Mouse (Mus musculus): ENCODE measurements at regions not wholly inside any gene's neighbourhood (a gene's known extent, or its start where the extent isn't known, plus 50 kb on each side); places are given as distances from the start of the nearest gene placed in this dataset.

DNA sequence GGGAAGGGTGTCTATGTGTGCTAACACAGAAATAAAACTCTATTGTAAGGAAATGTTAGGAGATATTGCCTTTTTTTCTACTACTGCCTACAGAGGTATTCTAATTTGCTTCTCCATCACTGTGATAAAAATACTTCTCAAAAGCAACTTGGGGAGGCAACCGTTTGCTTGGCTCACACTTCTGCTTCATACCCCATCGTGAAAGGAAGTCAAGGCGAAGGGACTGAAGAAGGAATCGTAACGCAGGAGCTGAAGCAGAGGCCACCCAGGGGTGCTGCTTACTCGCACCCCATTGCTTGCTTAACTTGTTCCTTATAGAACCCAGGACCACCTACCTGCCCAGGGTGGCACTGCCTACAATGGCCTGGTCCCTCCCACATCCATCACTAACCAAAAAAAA lies 550.0 kb downstream of the Pdcd6ip start:
- no peak overlapping the region for H3K4me2 ChIP-seq (replicated peaks)
- no peaks in the 10 kb centered on the region for H3K27me3 ChIP-seq
- peaks cover 4% of the 10 kb centered on the region; the same call in 1 of the 2 replicates for H3K4me1 ChIP-seq (replicated peaks)
- no peaks in the 10 kb centered on the region for H3K9me3 ChIP-seq
- no peak overlapping the region for H3K27ac ChIP-seq
- ATAC-seq, result no peak
- H3K9ac ChIP-seq (replicated peaks), result no peak overlapping the region
- WGBS, result 86% methylated on average over 6 of the region's 6 CpGs
- H3K4me3 ChIP-seq (replicated peaks), result no peak overlapping the region
- H3K36me3 ChIP-seq, result no peaks in the 10 kb centered on the region

GRCm38 (mm10) chr9:113157474-113158076 lies 550.5 kb downstream of the Pdcd6ip start:
- 82% methylated on average over 17 of the region's 17 CpGs for WGBS
- ATAC-seq, result no peak
- H3K36me3 ChIP-seq, result no peaks in the 10 kb centered on the region
- H3K27ac ChIP-seq, result no peak overlapping the region; the same call in 1 of the 2 replicates
- no peak overlapping the region for H3K4me3 ChIP-seq (replicated peaks)
- no peaks in the 10 kb centered on the region for H3K27me3 ChIP-seq
- H3K9ac ChIP-seq (replicated peaks), result no peak overlapping the region
- H3K4me1 ChIP-seq (replicated peaks), result no peaks in the 10 kb centered on the region
- no peaks in the 10 kb centered on the region for H3K9me3 ChIP-seq
- no peak overlapping the region for H3K4me2 ChIP-seq (replicated peaks)

GRCm38 (mm10) chr9:113156707-113157106 lies 551.4 kb downstream of the Pdcd6ip start:
- no peaks in the 10 kb centered on the region for H3K9me3 ChIP-seq
- H3K27ac ChIP-seq, result no peak overlapping the region
- H3K4me1 ChIP-seq (replicated peaks), result no peaks in the 10 kb centered on the region
- no peak overlapping the region for H3K9ac ChIP-seq (replicated peaks)
- H3K27me3 ChIP-seq, result no peaks in the 10 kb centered on the region
- H3K4me3 ChIP-seq (replicated peaks), result no peak overlapping the region
- WGBS, result 52% methylated on average over 3 of the region's 3 CpGs
- ATAC-seq, result no peak
- H3K36me3 ChIP-seq, result no peaks in the 10 kb centered on the region
- H3K4me2 ChIP-seq (replicated peaks), result no peak overlapping the region

DNA sequence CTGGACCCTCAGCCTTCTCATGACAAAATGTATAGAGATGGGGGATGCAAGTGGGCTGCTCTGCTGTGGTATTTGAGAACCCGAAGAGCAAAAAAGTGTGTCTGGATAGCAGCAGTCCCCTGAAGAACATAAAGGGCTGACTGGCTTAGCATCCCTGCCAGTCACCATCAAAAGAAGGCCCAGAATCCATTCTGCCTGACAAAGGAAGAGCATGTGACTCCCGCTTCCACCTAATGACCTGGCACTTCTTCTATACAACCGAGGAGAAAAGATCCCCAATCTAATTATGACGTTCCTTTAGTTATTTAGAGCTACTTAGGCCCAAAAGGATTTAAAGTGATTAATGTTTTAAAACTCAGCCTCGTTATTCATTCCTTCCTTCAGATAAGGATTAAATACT lies 559.0 kb downstream of the Pdcd6ip start:
- Histone ChIP-seq H3K4me2 (replicated peaks) (no peak overlapping the region), H3K4me1 (replicated peaks) (no peaks in the 10 kb centered on the region), H3K9me3 (no peaks in the 10 kb centered on the region), H3K4me3 (replicated peaks) (no peak overlapping the region), H3K27me3 (no peaks in the 10 kb centered on the region), H3K9ac (replicated peaks) (no peak overlapping the region), H3K36me3 (no peaks in the 10 kb centered on the region), H3K27ac (no peak overlapping the region)
- ATAC-seq, result no peak
- WGBS, result 9% methylated on average over 5 of the region's 5 CpGs

- Histone ChIP-seq H3K4me3 (replicated peaks) (no peak overlapping the region), H3K36me3 (no peaks in the 10 kb centered on the region), H3K9me3 (no peaks in the 10 kb centered on the region), H3K9ac (replicated peaks) (no peak overlapping the region), H3K4me1 (replicated peaks) (no peaks in the 10 kb centered on the region), H3K4me2 (replicated peaks) (no peak overlapping the region), H3K27ac (no peak overlapping the region), H3K27me3 (no peaks in the 10 kb centered on the region)
- 79% methylated on average over 2 of the region's 2 CpGs for WGBS
- ATAC-seq, result no peak
These were observed 561.5 kb downstream of the Pdcd6ip start for GRCm38 (mm10) chr9:113146571-113146970.

GRCm38 (mm10) chr9:113145036-113145435 lies 563.0 kb downstream of the Pdcd6ip start:
- Histone ChIP-seq H3K36me3 (no peaks in the 10 kb centered on the region), H3K4me1 (replicated peaks) (no peaks in the 10 kb centered on the region), H3K27me3 (no peaks in the 10 kb centered on the region), H3K4me2 (replicated peaks) (no peak overlapping the region), H3K27ac (no peak overlapping the region), H3K9me3 (no peaks in the 10 kb centered on the region), H3K9ac (replicated peaks) (no peak overlapping the region), H3K4me3 (replicated peaks) (no peak overlapping the region)
- 83% methylated on average over 2 of the region's 2 CpGs for WGBS
- ATAC-seq, result no peak

GRCm38 (mm10) chr9:113134611-113135010 lies 573.4 kb downstream of the Pdcd6ip start:
- Histone ChIP-seq H3K27ac (no peak overlapping the region), H3K4me3 (replicated peaks) (no peak overlapping the region), H3K4me2 (replicated peaks) (no peak overlapping the region), H3K9ac (replicated peaks) (no peak overlapping the region), H3K36me3 (no peaks in the 10 kb centered on the region), H3K4me1 (replicated peaks) (no peaks in the 10 kb centered on the region), H3K9me3 (no peaks in the 10 kb centered on the region), H3K27me3 (no peaks in the 10 kb centered on the region)
- 93% methylated on average over 3 of the region's 3 CpGs for WGBS
- no peak for ATAC-seq

DNA sequence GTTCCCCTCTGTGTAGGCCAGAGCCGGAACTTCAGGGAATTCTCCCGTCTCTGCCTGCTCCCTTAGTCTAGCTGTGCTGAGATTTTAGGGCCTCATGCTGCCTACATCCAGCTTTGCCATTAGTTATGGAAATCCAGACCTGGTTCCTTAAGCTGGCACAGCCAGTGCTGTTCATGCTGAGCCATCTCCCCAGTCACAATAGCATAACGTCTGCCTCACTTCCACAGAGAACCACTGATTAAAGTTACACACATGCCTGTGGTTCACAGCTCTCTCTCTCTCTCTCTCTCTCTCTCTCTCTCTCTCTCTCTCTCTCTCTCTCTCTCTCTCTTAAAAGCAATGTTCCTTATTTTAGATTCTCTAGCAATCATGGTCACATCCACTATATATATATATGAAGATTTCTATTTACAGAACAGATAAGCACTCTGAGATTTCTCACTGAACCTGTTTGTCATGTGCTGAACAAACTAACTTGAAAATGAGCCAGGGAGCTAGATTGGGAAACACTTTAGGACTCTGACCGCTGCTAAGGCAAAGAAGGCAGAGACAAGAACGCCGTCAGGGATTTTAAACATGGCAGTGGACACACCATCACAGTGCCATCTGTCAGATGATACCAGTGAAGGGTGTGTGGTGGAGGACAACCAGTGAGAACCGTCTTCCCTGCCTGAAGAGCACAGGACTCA lies 584.9 kb downstream of the Pdcd6ip start:
- whole genome bisulfite sequencing, result 79% methylated on average over 7 of the region's 7 CpGs
- Histone ChIP-seq H3K27ac (no peak overlapping the region), H3K4me2 (replicated peaks) (no peak overlapping the region), H3K4me1 (replicated peaks) (no peaks in the 10 kb centered on the region), H3K9me3 (no peaks in the 10 kb centered on the region), H3K27me3 (no peaks in the 10 kb centered on the region), H3K9ac (replicated peaks) (no peak overlapping the region), H3K4me3 (replicated peaks) (no peak overlapping the region), H3K36me3 (no peaks in the 10 kb centered on the region)
- no peak for ATAC-seq

DNA sequence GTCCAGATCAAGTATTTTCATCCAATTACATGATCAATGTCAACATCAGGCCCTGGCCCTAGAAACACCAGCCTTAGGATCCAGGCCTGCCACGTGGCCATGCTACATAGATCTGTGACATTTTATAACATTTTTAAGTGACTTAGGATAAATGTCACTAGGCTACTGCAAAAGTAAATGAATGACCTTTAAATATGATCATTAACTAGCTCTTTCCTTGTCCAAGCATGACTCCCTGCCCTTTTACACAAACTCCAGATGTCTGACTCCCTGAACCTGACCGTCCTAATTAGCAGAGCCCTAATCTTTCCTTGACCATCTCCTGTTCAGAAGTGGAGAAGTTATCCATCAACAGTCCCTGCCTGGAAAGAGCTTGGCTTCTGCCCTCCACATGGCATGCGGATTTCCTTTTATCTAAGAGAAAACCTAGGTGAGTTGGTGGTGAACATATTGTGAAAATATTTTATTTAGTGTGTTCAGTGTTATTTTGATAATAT lies 585.8 kb downstream of the Pdcd6ip start:
- Histone ChIP-seq H3K27ac (no peak overlapping the region), H3K4me1 (replicated peaks) (no peaks in the 10 kb centered on the region), H3K9ac (replicated peaks) (no peak overlapping the region), H3K36me3 (no peaks in the 10 kb centered on the region), H3K9me3 (no peaks in the 10 kb centered on the region), H3K4me3 (replicated peaks) (no peak overlapping the region), H3K27me3 (no peaks in the 10 kb centered on the region), H3K4me2 (replicated peaks) (no peak overlapping the region)
- ATAC-seq, result no peak
- WGBS, result 92% methylated on average over 3 of the region's 3 CpGs

GRCm38 (mm10) chr9:113120385-113120784 lies 587.7 kb downstream of the Pdcd6ip start:
- H3K27me3 ChIP-seq, result no peaks in the 10 kb centered on the region
- no peaks in the 10 kb centered on the region for H3K9me3 ChIP-seq
- H3K4me2 ChIP-seq (replicated peaks), result no peak overlapping the region
- H3K9ac ChIP-seq (replicated peaks), result no peak overlapping the region
- H3K4me1 ChIP-seq (replicated peaks), result no peaks in the 10 kb centered on the region
- H3K36me3 ChIP-seq, result no peaks in the 10 kb centered on the region
- no peak overlapping the region for H3K27ac ChIP-seq
- no peak for ATAC-seq
- no peak overlapping the region for H3K4me3 ChIP-seq (replicated peaks)

GRCm38 (mm10) chr9:113119721-113120120 lies 588.3 kb downstream of the Pdcd6ip start:
- H3K4me1 ChIP-seq (replicated peaks), result no peaks in the 10 kb centered on the region
- no peak for ATAC-seq
- WGBS, result 88% methylated on average over 1 of the region's 1 CpGs
- H3K27ac ChIP-seq, result no peak overlapping the region
- no peak overlapping the region for H3K4me3 ChIP-seq (replicated peaks)
- H3K9me3 ChIP-seq, result no peaks in the 10 kb centered on the region
- no peaks in the 10 kb centered on the region for H3K27me3 ChIP-seq
- H3K36me3 ChIP-seq, result no peaks in the 10 kb centered on the region
- H3K9ac ChIP-seq (replicated peaks), result no peak overlapping the region
- no peak overlapping the region for H3K4me2 ChIP-seq (replicated peaks)

DNA sequence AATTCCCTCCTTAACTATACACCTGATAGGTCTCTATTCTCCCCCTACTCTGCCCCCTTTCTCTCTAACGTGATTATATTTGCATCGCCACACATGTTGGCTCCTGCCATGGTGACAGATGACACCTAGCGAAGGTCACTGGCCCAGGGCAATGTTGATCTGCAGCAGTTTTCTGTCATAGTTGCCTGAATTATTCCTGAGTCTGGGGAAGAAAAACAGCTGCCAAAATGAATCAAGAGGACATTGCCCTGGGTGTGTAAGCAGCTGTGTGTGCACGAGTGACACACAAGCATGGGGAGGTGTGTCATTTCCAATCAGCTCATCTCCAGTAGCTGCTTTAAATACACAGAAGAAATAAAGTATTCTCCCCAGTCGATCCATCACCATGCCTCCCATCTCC lies 592.5 kb downstream of the Pdcd6ip start:
- H3K27me3 ChIP-seq, result no peaks in the 10 kb centered on the region
- H3K4me2 ChIP-seq (replicated peaks), result no peak overlapping the region
- WGBS, result 74% methylated on average over 5 of the region's 5 CpGs
- ATAC-seq, result no peak
- no peaks in the 10 kb centered on the region for H3K9me3 ChIP-seq
- no peak overlapping the region for H3K27ac ChIP-seq
- no peak overlapping the region for H3K4me3 ChIP-seq (replicated peaks)
- no peaks in the 10 kb centered on the region for H3K36me3 ChIP-seq
- 0 out of 2 replicates have a peak, but pooled peaks cover 4% of the 10 kb centered on the region for H3K4me1 ChIP-seq (replicated peaks)
- no peak overlapping the region for H3K9ac ChIP-seq (replicated peaks)

DNA sequence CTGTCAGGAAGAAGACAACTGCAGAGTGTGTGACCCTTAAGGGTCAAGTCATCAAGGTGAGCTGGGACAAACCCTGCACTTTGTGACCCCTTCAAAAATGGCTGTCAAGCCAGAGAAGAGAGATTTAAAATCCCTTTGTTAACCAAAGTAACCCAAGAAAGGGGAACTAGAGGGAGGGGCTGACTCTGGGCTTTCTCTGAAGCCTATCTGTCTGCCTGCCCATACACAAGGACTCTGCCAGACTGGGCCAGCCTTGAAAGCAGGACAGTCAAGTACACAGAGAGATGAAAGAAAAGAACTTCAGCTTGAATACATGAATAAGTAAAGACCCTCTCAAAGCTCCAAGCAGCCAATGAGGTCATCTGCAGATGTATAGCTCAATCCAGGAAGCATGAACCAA lies 595.3 kb downstream of the Pdcd6ip start:
- ATAC-seq, result peak; percentile 70

More for the DNA sequence above, 595.3 kb downstream of the Pdcd6ip start:
- Histone ChIP-seq H3K36me3 (no peaks in the 10 kb centered on the region), H3K9ac (replicated peaks) (no peak overlapping the region), H3K27ac (no peak overlapping the region), H3K4me2 (replicated peaks) (no peak overlapping the region), H3K4me3 (replicated peaks) (no peak overlapping the region), H3K27me3 (no peaks in the 10 kb centered on the region), H3K4me1 (replicated peaks) (0 out of 2 replicates have a peak, but pooled peaks cover 4% of the 10 kb centered on the region), H3K9me3 (no peaks in the 10 kb centered on the region)

Measured in midbrain, embryonic 13.5 days (tissue).